Mouse (Mus musculus) heart, adult 2 months (tissue): ENCODE data around the gene C1qa. TPM values are rescaled to one million over a fixed set of nuclear protein-coding genes. Genes with fewer than 3 reads are reported as not detected.

Source experiments
- DNase-seq, 2 experiments: peaks; one replicate each; pipeline ENCODE4 v3.0.0; 2021
- H3K27ac ChIP-seq: fragments of 200-600 bp; 2 replicates; pipeline ENCODE4 v1.8.1; 2022
- H3K27me3 ChIP-seq: fragments of 200-500 bp; 2 replicates; pipeline ENCODE4 v1.6.1; 2012; ENCODE audit warnings: mild to moderate bottlenecking, low read length, inconsistent platforms, mixed read lengths; ENCODE audit not compliant: control insufficient read depth, insufficient read depth
- H3K36me3 ChIP-seq: fragments of 200-500 bp; 2 replicates; pipeline ENCODE4 v1.6.1; 2012; ENCODE audit warnings: low read length, inconsistent platforms; ENCODE audit not compliant: control insufficient read depth, insufficient read depth
- H3K4me1 ChIP-seq: fragments of 200-500 bp; 2 replicates; pipeline ENCODE4 v1.6.1; 2011; ENCODE audit warnings: low read length; ENCODE audit not compliant: control insufficient read depth, insufficient read depth
- H3K4me3 ChIP-seq: fragments of 200-600 bp; 2 replicates; pipeline ENCODE4 v1.8.1; 2022
- H3K79me2 ChIP-seq: fragments of 200-500 bp; replicated peaks from 2 replicates; pipeline ENCODE4 v1.6.1; 2012; ENCODE audit warnings: mild to moderate bottlenecking, inconsistent platforms, low read length, moderate library complexity, mixed read lengths; ENCODE audit not compliant: control insufficient read depth, insufficient read depth
- H3K9ac ChIP-seq: fragments of 200-500 bp; 2 replicates; pipeline ENCODE4 v1.6.1; 2012; ENCODE audit warnings: low read depth, mild to moderate bottlenecking, control low read depth, inconsistent platforms, low read length, mixed read lengths
- CTCF ChIP-seq: fragments of 200-600 bp; IDR thresholded peaks from 2 replicates; pipeline ENCODE4 v1.8.1; 2022; ENCODE audit warnings: antibody characterized with exemption, mild to moderate bottlenecking, moderate library complexity
- EP300 ChIP-seq: fragments of 200-500 bp; IDR thresholded peaks from 2 replicates; pipeline ENCODE4 v1.6.1; 2011; ENCODE audit warnings: low read depth, low read length, control low read depth; ENCODE audit not compliant: insufficient read depth
- POLR2A ChIP-seq: fragments of 200-500 bp; IDR thresholded peaks from 2 replicates; pipeline ENCODE4 v1.6.1; 2011; ENCODE audit warnings: mild to moderate bottlenecking, low read depth, low read length, control low read depth; ENCODE audit not compliant: insufficient read depth
- WGBS: fragments of 180-500 bp; shearing (Covaris S2); methylation state at CpG from one replicate; pipeline ENCODE4 v1.1.7; 2018; 5-methylcytosine and 5-hydroxymethylcytosine counted together
- intact Hi-C: fragments of 180-260 bp; cut with DNase I; formaldehyde crosslinking; loops from one replicate; pipeline ENCODE4 v1.15.1; 2025
- polyA plus RNA-seq: library from polyadenylated mRNA; depleted of rRNA; stranded (reverse); fragments of >200 nt; gene quantifications from 2 replicates; pipeline ENCODE4 v1.2.3, GENCODE M21; 2012
- total RNA-seq, 2 experiments: library from RNA; stranded (reverse); gene quantifications; 2 replicates each; pipeline ENCODE4 v1.2.3; 2021

C1qa gene
- total and polyA plus RNA-seq, 3 experiments: 49.3 to 51.0 (median 50.2) TPM

GRCm38 (mm10) chr4:136876971-136877370, 21.6 kb downstream of the C1qa start:
- WGBS: 21% methylated on average over 7 of the region's 7 CpGs
- TF ChIP-seq CTCF (peak; percentile 62), EP300 (no peak), POLR2A (no peak)
- H3K4me3 ChIP-seq: no peak overlapping the region
- H3K79me2 ChIP-seq: no peaks in the 10 kb centered on the region
- DNase-seq: peak in 1 of 2 experiments; percentile 31
- no peak overlapping the region for H3K27ac ChIP-seq
- H3K4me1 ChIP-seq: no peaks in the 10 kb centered on the region
- intact Hi-C loops: no loop called here
- H3K9ac ChIP-seq: no peak overlapping the region
- H3K27me3 ChIP-seq: no peaks in the 10 kb centered on the region
- H3K36me3 ChIP-seq: no peaks in the 10 kb centered on the region

GRCm38 (mm10) chr4:136875012-136875411, 23.6 kb downstream of the C1qa start:
- WGBS: 81% methylated on average over 14 of the region's 14 CpGs
- Histone ChIP-seq H3K27me3 (no peaks in the 10 kb centered on the region), H3K4me1 (no peaks in the 10 kb centered on the region), H3K36me3 (no peaks in the 10 kb centered on the region), H3K79me2 (no peaks in the 10 kb centered on the region), H3K27ac (no peak overlapping the region), H3K9ac (no peak overlapping the region), H3K4me3 (no peak overlapping the region)
- DNase-seq: no peak
- TF ChIP-seq POLR2A (no peak), CTCF (no peak), EP300 (no peak)
- intact Hi-C loops: no loop called here

- Histone ChIP-seq H3K27ac (no peak overlapping the region), H3K4me3 (no peak overlapping the region), H3K4me1 (no peaks in the 10 kb centered on the region), H3K36me3 (no peaks in the 10 kb centered on the region), H3K79me2 (no peaks in the 10 kb centered on the region), H3K27me3 (no peaks in the 10 kb centered on the region; the same call in 1 of the 2 replicates), H3K9ac (no peak overlapping the region)
- 70% methylated on average over 6 of the region's 6 CpGs for whole genome bisulfite sequencing
- DNase-seq: no peak
- intact Hi-C loops: no loop called here
- TF ChIP-seq POLR2A: no peak
- no peak for TF ChIP-seq CTCF
- TF ChIP-seq EP300: no peak
Measured at GRCm38 (mm10) chr4:136868371-136868770, 30.2 kb downstream of the C1qa start.

GRCm38 (mm10) chr4:136867690-136868345, 30.8 kb downstream of the C1qa start:
- Histone ChIP-seq H3K27ac (no peak overlapping the region), H3K27me3 (no peaks in the 10 kb centered on the region; the same call in 1 of the 2 replicates), H3K4me3 (no peak overlapping the region), H3K79me2 (no peaks in the 10 kb centered on the region), H3K9ac (no peak overlapping the region), H3K36me3 (no peaks in the 10 kb centered on the region), H3K4me1 (no peaks in the 10 kb centered on the region)
- no peak for DNase-seq
- intact Hi-C loops: no loop called here
- TF ChIP-seq EP300: no peak
- no peak for TF ChIP-seq POLR2A
- no peak for TF ChIP-seq CTCF
- 22% methylated on average over 11 of the region's 12 CpGs for WGBS

DNA sequence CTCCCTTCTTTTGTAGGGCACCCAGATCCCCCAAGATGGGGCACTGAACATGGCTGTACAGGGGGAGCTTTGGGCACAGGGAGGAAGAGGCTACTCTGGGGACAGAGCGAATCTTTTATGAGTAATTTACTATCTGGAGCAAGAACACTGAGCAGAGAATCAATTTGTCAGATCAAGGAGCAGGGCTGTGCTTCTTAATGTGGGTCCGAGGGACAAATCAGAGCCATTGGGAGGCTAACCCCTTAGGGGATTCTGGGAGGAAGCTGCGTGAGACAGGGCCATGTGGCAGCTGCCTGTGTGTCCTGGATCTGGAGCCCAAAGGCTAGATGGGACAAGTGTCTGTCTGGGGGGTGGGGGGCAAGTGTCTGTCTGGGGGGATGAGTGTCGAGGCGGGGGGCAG, 33.1 kb downstream of the C1qa start:
- intact Hi-C loops: no loop called here
- H3K27me3 ChIP-seq: no peaks in the 10 kb centered on the region; the same call in 1 of the 2 replicates

GRCm38 (mm10) chr4:136864751-136865470, 33.7 kb downstream of the C1qa start:
- WGBS: 21% methylated on average over 15 of the region's 15 CpGs
- H3K4me1 ChIP-seq: no peaks in the 10 kb centered on the region
- DNase-seq: no peak
- H3K36me3 ChIP-seq: no peaks in the 10 kb centered on the region
- no peaks in the 10 kb centered on the region; the same call in 1 of the 2 replicates for H3K27me3 ChIP-seq
- H3K4me3 ChIP-seq: no peak overlapping the region
- H3K79me2 ChIP-seq: no peaks in the 10 kb centered on the region
- H3K27ac ChIP-seq: no peak overlapping the region
- TF ChIP-seq EP300 (no peak), POLR2A (no peak), CTCF (no peak)
- H3K9ac ChIP-seq: no peak overlapping the region
- intact Hi-C loops: no loop called here

More for the DNA sequence above, 33.1 kb downstream of the C1qa start:
- Histone ChIP-seq H3K36me3 (no peaks in the 10 kb centered on the region), H3K9ac (no peak overlapping the region), H3K4me1 (no peaks in the 10 kb centered on the region), H3K4me3 (no peak overlapping the region), H3K27ac (no peak overlapping the region), H3K79me2 (no peaks in the 10 kb centered on the region)
- DNase-seq: no peak
- WGBS: 65% methylated on average over 5 of the region's 5 CpGs
- TF ChIP-seq POLR2A (no peak), CTCF (no peak), EP300 (no peak)
